Mouse (Mus musculus): ENCODE measurements around the gene Osgin1. TPM values are rescaled to one million over a fixed set of nuclear protein-coding genes. Genes with fewer than 3 reads are reported as not detected.

Osgin1 gene
- polyA plus RNA-seq (2015; fragmentation: Nextera tagmentation; extraction: Ambion mirVana): 1.8 and 2.1 TPM in 2 replicates

GRCm38 (mm10) chr8:119433582-119434174, at the start of gene Osgin1:
Osgin1 (plus strand) TSS chr8:119434124.

GRCm38 (mm10) chr8:119394524-119395026, 39.3 kb upstream of the Osgin1 start, which contains the start of gene Mlycd:
Mlycd (plus strand) TSS chr8:119394878.

GRCm38 (mm10) chr8:119446211-119446989, 12.5 kb downstream of the Osgin1 start, which contains the start of gene Necab2:
Necab2 (plus strand) TSS chr8:119446719.

Other genes with a start within 250 kb of the Osgin1 start
- gene Hsbp1, start 89.6 kb upstream of the Osgin1 start, polyA plus RNA-seq (2015; fragmentation: Nextera tagmentation; extraction: Ambion mirVana): 242 and 258 TPM in 2 replicates
- gene Mlycd, start 39.2 kb upstream of the Osgin1 start, polyA plus RNA-seq (2015; fragmentation: Nextera tagmentation; extraction: Ambion mirVana): 96.9 and 121 TPM in 2 replicates
- 0.23 and 0.26 TPM in 2 replicates for gene Necab2, start 12.6 kb downstream of the Osgin1 start, polyA plus RNA-seq (2015; fragmentation: Nextera tagmentation; extraction: Ambion mirVana)
- not detected in 2 replicates for gene Slc38a8, start 67.6 kb downstream of the Osgin1 start, polyA plus RNA-seq (2015; fragmentation: Nextera tagmentation; extraction: Ambion mirVana)
- gene Mbtps1, start 124.6 kb downstream of the Osgin1 start, polyA plus RNA-seq (2015; fragmentation: Nextera tagmentation; extraction: Ambion mirVana): 39.1 and 41.9 TPM in 2 replicates
- 15.5 and 16.9 TPM in 2 replicates for gene Hsdl1, start 141.1 kb downstream of the Osgin1 start, polyA plus RNA-seq (2015; fragmentation: Nextera tagmentation; extraction: Ambion mirVana)
- gene Dnaaf1, start 141.1 kb downstream of the Osgin1 start, polyA plus RNA-seq (2015; fragmentation: Nextera tagmentation; extraction: Ambion mirVana): not detected in 2 replicates
- 3.5 and 3.6 TPM in 2 replicates for gene Taf1c, start 171.1 kb downstream of the Osgin1 start, polyA plus RNA-seq (2015; fragmentation: Nextera tagmentation; extraction: Ambion mirVana)
- not detected in 2 replicates for gene Adad2, start 178.6 kb downstream of the Osgin1 start, polyA plus RNA-seq (2015; fragmentation: Nextera tagmentation; extraction: Ambion mirVana)
- gene Kcng4, start 201.6 kb downstream of the Osgin1 start, polyA plus RNA-seq (2015; fragmentation: Nextera tagmentation; extraction: Ambion mirVana): 0.21 and 0.37 TPM in 2 replicates
- 52.7 and 62.0 TPM in 2 replicates for gene Wfdc1, start 232.2 kb downstream of the Osgin1 start, polyA plus RNA-seq (2015; fragmentation: Nextera tagmentation; extraction: Ambion mirVana)